Mouse (Mus musculus) thymus, adult 18-20 months (tissue): ENCODE results near the gene Slc25a10.

Source experiments
- DNase-seq, 2 experiments: peaks; one replicate each; pipeline ENCODE4 v3.0.0; 2022; ENCODE audit warnings: mixed read lengths in 2 of 2

The Slc25a10 gene

DNA sequence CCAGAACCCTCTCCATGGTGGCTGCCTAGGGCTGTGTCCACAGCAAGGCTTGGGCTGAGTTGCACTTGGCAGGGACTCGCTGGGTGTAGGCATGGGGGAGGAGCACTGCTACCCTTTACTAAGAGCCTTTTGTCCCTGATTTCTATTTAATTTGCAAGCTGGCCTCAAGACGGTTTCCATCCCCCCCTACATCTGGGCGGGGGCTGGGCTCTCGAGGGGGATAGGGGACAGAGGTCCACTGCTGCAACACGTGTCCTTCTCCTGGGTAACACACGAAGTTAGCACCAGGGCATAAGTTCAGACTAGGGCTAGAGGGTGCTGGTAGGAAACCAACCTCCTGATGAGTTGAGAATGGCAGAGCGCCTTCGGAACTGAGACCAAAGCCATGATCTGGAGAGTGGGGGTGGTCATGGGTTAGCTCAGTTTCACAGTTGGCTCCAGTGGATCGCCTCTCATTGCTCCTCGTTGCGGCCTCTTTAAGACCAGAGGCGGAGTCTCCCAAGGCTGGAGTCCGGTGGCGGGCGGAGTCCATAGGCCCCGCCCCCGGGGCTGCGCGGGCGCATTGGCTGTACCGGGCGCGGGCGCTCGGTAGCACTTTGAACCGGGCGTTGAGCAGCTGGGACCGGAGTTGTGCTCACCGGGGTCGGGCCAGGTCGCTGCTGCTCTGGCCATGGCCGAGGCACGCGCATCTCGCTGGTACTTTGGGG is at the start of gene Slc25a10:
TSS of gene Slc25a10 (plus strand) at position 524 of the 707 bp plus-strand sequence.
- DNase-seq: peak; percentile 70

DNA sequence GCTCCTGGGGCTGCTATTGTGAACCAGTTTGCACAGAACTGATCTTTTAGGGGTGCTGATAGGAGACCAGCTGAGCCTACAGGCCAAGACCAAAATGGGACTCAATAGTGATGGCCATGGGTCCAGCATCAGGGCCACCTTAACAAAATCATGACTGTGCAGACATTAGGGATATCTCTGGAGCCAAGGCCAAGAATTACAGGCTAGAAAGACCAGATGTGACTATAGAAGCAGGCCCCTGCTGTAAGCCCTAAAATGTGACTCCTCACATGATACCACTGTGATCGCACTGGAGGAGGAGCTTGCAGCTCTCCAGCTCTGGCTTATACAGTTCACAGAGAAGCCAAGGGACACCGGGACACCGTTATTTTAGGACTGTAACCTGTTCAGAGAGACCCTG is 49.3 kb upstream of the Slc25a10 start, which contains the start of gene Tspan10:
TSS of gene Tspan10 (plus strand) at position 301 of the 400 bp plus-strand sequence.
- DNase-seq: no peak

DNA sequence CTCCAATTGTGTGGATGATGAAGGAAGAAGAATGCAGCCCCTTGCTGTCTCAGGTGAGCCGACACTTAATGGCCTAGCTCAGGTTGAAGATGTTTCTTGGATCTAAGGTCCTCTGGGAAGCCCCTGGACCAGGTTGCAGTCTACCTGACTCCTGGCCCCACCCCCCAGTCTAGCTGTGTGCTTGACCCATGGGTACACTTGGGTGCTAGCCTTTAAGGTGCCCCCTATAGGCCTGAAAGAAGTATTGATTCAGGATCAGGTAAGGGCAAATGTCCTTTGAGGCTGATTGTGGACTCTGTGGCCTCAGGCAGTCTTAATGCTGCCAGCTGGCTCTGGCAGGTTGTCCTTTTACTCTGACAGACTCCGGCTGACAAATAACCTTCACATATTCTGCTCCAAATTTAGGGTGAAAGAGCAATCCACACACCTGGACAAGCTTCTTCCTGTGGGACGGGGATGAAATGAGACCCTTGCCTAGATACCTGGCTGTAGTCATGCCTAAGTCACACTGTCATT is 48.8 kb upstream of the Slc25a10 start:
- DNase-seq: no peak

DNA sequence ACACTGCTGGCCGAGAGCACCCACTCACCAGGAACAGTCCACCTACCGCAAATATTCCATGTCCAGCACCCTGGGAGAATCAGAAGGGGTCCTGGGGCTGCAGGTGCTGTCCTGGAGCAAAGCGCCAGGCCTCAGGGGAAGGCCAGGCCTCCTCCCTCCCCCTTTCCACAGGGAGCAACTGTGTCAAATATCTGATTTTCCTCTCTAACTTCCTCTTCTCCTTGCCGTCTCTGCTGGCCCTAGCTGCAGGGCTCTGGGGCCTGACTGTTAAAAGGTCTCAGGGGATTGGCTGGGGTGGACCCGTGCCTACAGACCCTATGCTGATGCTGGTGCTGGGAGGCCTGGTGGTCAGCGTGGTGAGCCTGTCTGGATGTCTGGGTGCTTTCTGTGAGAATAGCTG is 47.5 kb upstream of the Slc25a10 start:
- DNase-seq: no peak

DNA sequence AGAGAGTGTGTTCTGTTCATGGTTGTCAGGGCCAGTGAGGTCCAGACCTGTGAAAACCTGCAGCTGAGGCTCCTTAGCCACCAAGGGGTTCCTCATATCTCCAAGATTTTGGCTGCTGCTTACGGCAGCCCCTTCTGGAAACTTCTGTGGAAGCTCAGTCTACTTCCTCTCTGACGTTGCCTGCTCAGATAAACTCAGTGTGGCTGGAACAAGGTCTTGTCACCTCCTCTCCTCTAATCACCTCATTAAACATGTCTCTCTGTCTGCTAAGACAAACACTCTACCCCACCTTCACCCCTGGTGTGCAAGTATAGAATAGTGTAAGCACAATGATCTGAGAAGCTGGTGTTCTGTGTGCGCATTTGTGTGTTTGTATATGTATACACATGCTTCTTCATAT is 46.2 kb upstream of the Slc25a10 start:
- DNase-seq: no peak

DNA sequence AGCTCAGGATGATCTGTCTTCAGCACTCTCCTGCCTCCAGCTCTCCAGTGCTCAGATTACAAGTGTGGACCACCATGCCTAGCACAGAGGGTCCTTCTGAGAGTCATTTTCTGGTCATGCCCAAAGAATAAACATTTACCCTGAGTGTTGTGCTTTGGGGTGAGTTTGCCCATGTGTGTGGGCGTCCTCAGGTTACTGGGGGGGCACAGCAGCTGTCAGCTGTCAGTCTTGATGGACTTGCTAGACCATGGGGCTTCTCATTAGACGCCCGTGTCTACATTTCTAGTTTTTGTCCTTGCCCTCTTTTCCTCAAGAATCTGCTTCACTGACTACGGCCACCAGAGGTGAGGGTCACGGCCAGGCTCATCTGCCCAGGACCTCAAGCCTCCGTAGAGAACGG is 44.5 kb upstream of the Slc25a10 start:
- no peak for DNase-seq

DNA sequence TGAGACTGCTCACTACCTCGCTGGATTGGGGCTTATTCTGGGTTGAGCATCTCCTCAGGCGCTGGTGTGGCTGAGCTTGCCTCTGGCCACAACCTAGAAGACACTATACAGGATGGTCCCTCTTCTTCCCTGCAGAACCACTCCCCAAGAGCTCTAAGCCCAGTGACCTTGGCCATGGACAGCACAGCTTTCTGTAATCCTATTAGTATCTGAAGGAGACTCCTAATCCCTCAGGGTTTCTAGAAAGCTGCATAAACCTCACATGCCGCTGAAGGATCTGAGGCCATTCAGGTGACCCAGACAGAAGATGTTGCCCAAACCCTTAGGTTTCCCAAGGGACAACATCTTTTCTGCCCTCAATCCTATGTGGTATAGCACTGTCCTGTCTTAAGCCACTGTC is 39.4 kb upstream of the Slc25a10 start:
- no peak for DNase-seq

DNA sequence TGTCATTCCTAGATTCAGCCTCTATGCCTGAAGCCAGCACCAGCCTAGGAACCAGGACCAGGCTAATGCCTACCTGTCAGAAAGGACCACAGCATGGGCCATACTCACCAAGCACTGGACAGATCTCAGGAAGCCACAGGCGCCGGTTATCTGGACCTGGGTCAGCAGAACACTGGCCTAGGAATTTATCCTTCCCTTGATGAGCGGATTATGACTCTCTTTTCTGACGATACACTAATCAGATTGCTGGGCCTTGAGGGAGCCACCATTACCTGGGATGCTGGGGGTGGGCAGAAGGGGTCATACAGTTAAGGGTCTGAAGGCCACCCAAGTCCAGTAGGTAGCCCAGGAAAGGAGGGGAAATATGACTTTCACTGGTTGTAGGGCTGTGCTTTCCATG is 38.3 kb upstream of the Slc25a10 start, which contains the start of gene Pde6g:
TSS of gene Pde6g (minus strand) at position 195 of the 400 bp plus-strand sequence.
- no peak for DNase-seq

DNA sequence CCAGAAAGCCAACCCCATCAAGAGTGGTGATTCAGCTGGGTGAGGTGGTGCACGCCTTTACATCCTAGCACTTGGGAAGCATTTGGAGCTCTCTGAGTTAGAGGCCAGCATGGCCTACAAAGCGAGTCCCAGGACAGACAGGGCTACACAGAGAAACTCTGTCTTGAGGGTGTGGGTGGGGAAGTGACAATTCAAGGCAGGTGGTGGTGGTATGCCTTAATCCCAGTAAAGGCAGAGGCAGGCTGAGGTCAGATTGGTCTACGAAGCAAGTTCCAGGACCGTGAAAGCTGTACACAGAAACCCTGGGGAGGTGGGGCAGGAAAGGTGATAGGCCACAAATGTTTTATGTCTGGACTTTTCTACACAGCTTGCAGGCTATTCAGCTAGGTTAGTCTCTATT is 36.7 kb upstream of the Slc25a10 start:
- DNase-seq: no peak

DNA sequence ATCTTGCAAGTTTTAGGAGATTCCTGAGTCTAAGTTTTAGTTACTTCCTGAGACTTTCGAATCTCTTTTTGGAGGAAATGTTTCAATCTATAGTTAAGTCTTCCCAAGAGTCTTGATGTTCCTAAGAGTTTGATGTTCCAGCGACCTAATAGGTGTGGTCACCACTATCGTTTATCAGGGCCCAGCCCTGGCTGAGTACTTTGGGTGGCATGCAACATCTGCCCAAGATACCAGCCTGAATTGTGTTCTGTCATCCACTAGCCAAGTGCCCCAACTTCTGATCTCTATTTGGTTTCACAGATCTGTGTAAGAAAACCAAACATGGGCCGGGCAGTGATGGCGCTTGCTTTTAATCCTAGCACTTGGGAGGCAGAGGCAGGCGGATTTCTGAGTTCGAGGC is 36.2 kb upstream of the Slc25a10 start:
- DNase-seq: no peak

DNA sequence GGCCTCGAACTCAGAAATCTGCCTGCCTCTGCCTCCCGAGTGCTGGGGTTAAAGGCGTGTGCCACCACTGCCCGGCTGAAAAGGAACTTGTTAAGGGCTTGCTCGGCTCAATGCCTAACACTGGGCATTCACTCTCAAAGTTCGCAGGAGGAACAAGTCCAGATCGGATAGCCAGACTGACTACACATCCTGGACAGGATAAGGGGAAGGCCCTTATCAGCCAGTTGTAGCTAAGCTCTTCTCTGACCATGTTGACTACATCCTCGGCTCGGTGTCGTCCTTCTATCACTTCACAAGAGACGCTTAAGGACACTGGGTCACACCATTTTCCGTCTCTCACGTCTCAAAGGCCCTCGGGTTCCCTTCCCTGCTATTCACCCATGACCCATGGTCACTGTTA is 34.3 kb upstream of the Slc25a10 start:
- DNase-seq: no peak

DNA sequence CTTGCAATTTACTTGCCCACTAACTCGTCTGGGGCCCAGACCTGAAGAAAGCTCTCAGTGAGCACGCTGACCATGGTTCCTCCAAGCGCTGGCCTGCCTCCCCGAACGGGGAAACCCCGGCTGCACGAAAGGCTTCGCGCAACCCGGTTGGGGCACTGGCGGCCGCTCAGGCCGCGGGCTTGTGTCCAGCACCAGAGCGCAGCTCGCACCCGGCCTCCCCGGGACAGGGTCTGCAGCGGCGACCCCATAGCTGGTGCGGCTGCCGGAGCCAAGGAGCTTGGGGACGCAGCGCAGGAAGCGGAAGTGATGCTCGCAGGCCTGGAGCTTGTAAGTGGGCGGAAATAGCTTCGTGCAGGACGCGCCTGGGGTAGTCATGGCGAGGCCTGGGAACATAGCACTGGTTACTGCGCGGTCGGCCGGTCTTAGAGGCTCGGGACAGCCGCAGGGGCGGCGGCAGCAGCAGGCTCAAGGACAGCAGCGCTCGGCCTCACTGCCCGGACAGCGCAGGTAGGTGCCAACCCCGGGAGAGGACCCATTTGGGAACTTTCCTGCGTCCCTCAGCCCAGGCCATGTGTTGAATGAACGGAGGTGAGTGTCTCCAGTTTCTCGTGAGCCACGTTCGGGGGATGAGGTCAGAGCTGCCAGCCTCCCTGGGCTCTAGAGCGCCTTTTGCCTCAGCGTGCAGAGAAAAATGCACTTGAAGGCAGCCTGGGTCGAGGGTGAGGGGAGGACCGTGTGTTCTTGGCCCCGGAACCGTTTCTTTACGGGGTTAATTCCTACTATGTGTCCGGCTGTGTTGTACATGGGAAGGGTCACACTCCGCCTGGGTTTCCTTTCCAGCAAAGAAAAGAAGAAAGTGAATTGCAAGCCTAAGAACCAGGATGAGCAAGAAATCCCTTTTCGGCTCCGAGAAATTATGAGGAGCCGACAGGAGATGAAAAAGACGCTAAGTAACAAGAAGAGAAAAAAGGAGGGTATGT is 33.6 kb upstream of the Slc25a10 start, which contains the start of the genes Oxld1 and Ccdc137:
TSS of gene Oxld1 (minus strand) at position 297 of the 980 bp plus-strand sequence.
TSS of gene Ccdc137 (plus strand) at position 344 of the 980 bp plus-strand sequence.
- peak; percentile 57 to 66 for DNase-seq

DNA sequence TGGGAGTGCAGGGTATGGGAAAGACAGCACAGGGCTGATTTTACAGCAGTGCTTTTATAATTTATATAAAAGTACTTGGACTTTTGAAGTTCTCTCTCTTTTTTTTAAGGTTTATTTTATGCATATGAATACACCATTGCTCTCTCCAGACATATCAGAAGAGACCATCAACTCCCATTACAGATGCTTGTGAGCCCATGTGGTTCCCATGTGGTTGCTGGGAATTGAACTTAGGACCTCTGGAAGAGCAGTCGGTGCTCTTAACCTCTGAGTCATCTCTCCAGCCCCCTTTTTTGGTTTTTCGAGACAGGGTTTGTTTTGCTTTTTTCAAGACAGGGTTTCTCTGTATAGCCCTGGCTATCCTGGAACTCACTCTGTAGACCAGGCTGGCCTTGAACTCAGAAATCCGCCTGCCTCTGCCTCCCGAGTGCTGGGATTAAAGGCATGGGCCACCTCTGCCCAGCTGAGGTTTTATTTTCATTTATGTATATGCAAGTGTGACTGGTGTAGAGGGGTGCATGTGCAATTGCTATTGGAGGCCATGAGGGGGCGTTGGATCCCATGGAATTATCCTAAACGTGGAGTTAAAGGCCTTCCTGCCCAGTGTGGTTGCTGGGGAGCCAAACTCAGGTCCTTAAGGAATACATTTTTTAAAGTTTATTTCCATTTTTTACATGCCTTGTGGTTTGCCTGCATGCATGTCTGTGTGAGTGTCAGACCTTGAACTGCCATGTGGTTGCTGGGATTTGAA is 32.6 kb upstream of the Slc25a10 start:
- no peak for DNase-seq

DNA sequence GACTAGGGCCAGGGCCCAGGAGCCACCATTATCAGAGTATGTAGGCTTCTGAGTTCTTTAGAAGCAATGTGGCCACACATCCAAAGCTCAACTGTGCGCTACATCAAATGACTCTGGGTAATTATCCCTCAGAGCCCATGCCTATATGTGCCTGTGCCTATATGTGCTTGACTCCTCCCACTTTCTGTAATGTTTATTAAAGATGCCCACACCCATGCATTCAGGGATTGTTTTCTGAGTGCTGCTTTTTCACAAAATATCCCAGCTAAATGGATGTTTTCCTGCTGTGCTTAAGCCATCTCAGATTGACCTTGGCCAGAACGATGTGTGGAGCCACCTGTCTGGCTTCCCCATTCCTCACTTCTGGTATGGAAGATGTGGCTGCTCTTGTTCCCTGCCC is 28.1 kb upstream of the Slc25a10 start:
- DNase-seq: no peak

DNA sequence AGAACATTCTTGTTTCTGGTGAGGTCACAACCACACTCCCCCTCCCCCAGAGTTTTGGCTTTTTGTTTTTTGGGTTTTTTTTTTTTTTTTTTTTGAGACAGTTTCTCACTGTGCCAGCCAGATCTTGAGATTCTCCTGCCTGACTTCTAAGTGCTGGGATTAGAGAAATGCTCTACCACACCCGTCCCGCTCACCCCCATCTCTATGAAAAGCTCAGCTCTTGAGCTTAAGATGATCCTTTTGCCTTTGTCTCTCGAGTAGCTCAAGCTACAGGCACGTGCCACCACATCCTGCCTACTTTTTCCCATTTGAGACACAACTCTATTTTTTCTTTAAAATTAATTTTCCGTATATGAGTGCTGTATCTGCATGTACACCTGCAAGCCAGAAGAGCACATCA is 27.3 kb upstream of the Slc25a10 start:
- DNase-seq: no peak

DNA sequence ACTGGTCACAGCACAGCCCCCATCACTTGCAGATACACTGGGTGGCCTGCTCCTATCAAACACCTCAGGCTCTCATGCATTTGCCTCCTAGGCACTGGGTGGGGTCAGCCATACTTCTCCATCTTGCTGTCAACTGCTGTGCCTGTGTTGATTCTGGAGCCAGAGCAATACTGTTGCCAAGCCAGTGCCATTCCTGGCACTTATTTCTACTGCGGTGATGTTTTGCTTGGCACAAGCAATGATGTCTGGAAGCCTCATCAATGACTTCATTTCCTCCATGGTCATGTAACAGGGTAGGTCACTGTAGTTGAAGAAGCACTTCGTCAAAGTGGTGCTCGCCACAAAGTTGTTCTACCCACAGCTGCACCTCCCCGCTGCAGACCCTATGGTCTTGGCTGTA is 26.1 kb upstream of the Slc25a10 start:
- DNase-seq: no peak

DNA sequence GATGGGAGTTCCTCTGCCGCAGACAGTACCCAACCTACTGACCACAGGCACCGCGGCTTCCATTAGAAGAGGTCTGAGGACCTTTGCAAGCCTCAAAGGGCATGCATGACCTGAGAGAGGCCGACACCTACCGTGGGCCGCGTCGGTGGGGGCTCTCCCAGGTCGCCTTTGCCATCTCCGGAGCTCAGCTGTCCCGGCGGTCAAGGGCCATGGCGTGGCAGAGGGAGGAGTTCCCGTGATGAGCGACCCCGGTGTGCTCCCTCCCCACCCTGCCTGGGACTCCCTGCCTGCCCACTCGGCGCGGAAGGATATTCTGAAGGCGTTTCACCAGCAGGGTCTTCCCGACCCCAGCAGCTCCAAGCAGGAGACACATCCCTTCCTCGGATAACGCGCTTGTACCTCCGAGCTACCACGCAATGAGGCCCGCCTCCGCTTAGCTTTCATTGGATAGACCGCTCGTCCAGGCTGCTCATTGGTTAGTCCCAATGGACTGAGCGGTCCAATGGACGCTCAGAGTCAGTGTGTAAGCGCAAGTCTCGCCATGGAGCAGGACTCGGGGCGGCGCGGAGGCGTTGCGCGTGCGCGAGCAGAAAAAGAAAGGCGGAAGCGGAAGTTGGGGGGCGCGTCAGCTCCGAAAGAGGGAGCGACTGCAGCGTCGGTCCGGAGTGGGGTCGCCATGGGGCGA is 24.4 kb upstream of the Slc25a10 start, which contains the start of gene Arl16:
TSS of gene Arl16 (minus strand) at position 557 of the 685 bp plus-strand sequence.
- DNase-seq: peak; percentile 95 to 96

DNA sequence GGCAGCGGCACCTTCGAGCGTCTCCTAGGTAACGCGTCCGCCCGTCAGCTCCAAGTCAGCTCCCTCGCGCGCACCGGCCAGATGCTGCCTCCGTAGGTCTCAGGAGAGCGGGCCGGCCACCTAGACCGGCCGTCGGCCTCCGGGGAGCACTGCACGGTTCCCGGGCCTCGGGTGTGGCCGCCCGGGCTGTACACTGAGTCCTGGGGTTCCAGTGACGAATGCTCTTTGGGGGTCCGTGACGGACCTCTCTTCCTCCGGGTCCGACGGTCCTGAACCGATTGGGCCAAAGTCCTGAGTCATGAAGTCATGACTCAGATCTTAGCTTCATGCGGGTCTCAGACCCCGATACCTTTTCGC is 23.9 kb upstream of the Slc25a10 start:
- no peak for DNase-seq

DNA sequence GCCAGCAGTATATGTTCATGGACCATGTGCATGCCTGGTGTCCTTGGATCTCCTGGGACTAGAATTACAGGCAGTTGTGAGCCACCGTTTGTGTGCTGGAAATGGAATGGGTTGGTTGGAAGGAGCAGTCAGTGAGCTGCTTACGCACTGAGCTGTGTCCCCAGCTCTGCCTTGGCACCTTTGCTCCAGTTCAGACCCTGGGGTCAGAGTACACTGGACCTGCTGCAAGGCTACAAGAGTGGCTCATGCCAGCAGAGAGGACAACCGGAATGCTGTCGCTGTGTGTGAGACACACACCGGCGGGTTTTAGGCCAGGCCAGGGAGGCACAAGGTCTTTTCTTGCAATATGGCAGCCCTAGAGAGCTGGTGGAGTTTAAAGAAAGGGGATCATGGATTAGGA is 19.6 kb upstream of the Slc25a10 start:
- DNase-seq: no peak

DNA sequence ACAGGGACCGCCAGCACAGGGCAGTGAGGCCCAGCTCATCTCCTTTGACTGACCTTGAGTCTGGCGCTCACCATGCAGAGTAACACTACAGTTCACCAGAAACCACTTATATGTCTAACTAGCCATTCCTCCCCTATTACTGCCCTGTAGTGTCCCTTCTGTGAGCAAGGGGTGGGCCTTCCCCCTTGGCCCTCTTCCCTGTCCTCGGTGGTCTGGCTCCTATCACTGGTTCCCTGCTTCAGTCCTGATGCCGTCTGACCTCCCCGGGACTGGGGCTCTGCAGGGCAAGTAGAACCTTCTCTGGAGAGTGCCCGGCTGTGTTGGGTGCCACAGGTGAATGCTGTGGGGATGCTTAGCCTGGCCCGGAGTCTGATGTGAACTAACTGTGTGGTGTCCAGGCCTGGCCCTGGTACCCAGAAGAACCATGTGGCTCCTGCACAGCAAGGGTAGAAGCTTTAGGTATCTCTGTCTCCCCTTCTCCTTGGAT is 8.1 kb upstream of the Slc25a10 start:
- DNase-seq: no peak

DNA sequence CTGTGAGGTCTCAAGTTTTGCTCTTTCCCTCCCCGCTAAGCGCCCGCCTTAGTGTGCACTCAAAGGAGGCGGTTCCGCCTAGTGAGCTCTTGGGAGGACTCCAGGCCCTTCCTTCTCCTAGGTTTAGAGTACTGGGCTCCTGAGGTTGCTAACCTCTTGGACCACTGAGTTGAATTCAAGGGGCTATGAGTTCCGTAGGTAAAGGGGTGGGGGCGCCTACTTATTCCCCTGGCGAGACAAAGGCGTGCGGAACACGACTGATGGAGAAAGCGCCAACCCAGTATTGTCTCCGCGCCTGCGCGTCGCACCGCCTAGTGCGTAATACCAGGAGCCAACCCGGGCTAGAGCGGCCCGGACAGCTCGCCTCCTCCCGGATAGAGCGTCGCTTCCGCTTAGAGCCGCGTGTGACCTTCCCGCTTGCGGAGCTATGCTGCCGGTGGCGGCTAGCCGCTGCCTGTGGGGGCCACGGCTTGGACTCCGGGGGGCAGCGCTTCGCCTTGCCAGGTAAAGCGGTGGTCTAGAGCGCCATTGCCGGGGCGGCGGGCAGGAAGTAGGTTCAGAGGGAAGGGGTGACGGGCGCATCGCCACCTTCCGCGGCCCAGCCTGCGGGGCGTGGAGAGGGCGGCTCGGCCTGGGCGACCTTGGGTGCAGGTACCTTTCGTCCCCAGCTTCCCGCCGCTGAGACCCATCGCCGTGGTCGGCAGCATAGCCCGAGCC is 7.2 kb upstream of the Slc25a10 start, which contains the start of gene Mrpl12:
TSS of gene Mrpl12 (plus strand) at position 349 of the 717 bp plus-strand sequence.
- DNase-seq: peak; percentile 78 to 84
